Mouse (Mus musculus): ENCODE measurements at regions not wholly inside any gene's neighbourhood (a gene's known extent, or its start where the extent isn't known, plus 50 kb on each side); places are given as distances from the start of the nearest gene placed in this dataset.

DNA sequence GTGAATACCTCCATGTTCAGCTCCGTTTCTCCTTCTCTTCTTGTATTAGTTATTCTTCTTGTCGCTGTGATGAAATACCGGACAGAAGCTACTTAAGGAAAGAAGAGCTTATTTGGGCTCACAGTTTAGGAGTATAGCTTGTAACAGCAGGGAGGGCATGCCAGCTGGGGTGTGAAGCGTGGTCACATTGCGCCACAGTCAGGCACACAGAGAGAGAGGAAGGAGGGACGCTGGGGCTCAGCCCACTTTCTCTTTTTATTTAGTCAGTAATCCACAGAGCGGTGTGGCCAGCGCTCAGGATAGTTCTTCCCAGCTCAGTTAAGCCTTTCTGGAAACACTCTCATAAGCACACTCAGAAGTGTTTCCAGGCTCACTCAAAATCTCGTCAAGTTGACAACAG, 95.8 kb upstream of the Twist2 start:
- no peak for TF ChIP-seq CTCF (IDR thresholded peaks at IDR 0.05; ENCODE audit: low read depth)
- TF ChIP-seq EP300 (IDR thresholded peaks at IDR 0.05; ENCODE audit: low read depth): no peak
